Mouse (Mus musculus): ENCODE results near the gene Slc12a3.

GRCm38 (mm10) chr8:94392648-94393047, 63.6 kb downstream of the Slc12a3 start:
- no peak for TF ChIP-seq CTCF (IDR thresholded peaks at IDR 0.05; ENCODE audit: low read depth)
- TF ChIP-seq EP300 (optimal IDR thresholded peaks at IDR 0.05) = no peak

Measured in stomach, postnatal 0 days (tissue).